In the genomic region with DNA sequence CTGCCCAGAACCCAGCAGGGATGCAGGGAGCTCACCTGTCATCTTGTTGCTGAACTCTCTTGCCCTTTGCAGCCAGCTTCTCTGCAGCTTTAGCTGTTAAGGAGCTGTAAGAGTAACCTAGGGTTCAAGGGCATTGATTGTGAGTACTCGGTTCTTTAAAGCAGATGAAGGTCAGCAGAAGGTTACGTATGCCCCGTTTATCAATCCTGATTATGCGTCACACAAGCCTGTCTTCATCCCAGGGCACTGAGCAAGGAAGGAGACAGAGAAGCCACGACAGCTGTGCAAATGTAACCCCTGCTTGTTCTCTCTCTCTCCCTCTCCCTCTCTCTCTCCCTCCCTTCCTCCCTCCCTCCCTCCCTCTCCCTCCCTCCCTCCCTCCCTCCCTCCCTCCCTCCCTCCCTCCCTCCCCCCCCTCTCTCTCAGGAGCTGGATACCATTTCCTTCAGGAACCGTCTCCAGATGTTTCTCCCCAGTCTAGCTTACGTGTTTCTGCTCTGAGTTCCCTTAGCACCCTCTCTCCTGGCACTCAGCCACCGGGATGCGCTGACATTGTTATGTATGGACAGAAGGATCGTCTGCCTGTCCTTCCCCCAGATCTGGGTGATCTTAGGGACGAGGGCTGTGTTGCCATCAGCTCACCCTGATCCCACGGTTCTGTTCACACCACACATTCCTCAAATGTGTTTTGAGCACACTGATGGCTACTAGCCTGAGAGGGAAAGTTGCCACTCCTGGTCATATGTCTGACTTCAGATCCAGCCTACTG, we compare ENCODE assay signal across 25 mouse cellular contexts. TPM values are rescaled to one million over a fixed set of nuclear protein-coding genes. Genes with fewer than 3 reads are reported as not detected.
A peak's percentile ranks its signal among the peaks of the same experiment; 100 is the strongest.
DNase-seq lines count a peak whose midpoint lies in the region; ATAC-seq and TF ChIP-seq lines count a peak whose summit lies in the region.
"Had no signal": no experiment of that assay in that cellular context is flagged by ENCODE, and none has a peak within 500 bp of the region (broad histone marks: within the 10 kb centered on the region; RNA-seq: fewer than 3 reads in every experiment).

No protein-coding gene starts in this region.

- H3K27me3 ChIP-seq in megakaryocyte, embryonic 14.5 days (replicated peaks), result peaks cover 63% of the 10 kb centered on the region
- H3K27me3 ChIP-seq: embryonic facial prominence, embryonic 13.5 days; forebrain, embryonic 13.5 days; heart, embryonic 15.5 days; hindbrain, embryonic 13.5 days had no signal

- no peaks in the 10 kb centered on the region for H3K9me3 ChIP-seq in megakaryocyte, embryonic 14.5 days
- H3K9me3 ChIP-seq: embryonic facial prominence, embryonic 13.5 days; forebrain, embryonic 13.5 days; heart, embryonic 15.5 days; hindbrain, embryonic 13.5 days had no signal

- WGBS in bone marrow, adult 2 months, result 35% methylated on average over 12 of the region's 12 CpGs

- TF ChIP-seq CTCF in bone marrow, adult 2 months (IDR thresholded peaks at IDR 0.05; ENCODE audit: control insufficient read depth, insufficient read depth, low read length), result no peak

- peaks cover 19% of the 10 kb centered on the region for H3K4me1 ChIP-seq in megakaryocyte, embryonic 14.5 days
- H3K4me1 ChIP-seq in bone marrow, adult 2 months (ENCODE audit: control insufficient read depth, insufficient read depth, low read length), result peaks cover 7% of the 10 kb centered on the region
- H3K4me1 ChIP-seq: embryonic facial prominence, embryonic 13.5 days; forebrain, embryonic 13.5 days; hindbrain, embryonic 13.5 days had no signal

- DNase-seq in adrenal gland, adult (ENCODE audit: inconsistent age in 2 of 2, low spot score in 1 of 2), result peak; percentile 64 to 82
- DNase-seq in adrenal gland, adult 18-20 months (ENCODE audit: low spot score in 2 of 2), result no peak
- peak; percentile 22 to 28 for DNase-seq in kidney, postnatal 4 days
- no peak for DNase-seq in kidney, postnatal 14 days
- DNase-seq in adipocyte (ENCODE audit: low spot score), result no peak
- DNase-seq: adrenal gland, postnatal 25 days; B cell, adult 2 months; cerebellum, adult 11-12 months; cerebellum, adult 9-10 months; cerebellum, postnatal 25 days; forebrain, postnatal 0 days; gastrocnemius, postnatal 14 days; heart, adult 2 months; heart, postnatal 14 days had no signal

- ATAC-seq in megakaryocyte, adult 5-6 weeks (ENCODE audit: poor library complexity, severe bottlenecking), result no peak
- ATAC-seq: activated CD4-positive, CD25-positive, alpha-beta regulatory T cell, adult 4 months had no signal

- no peak for TF ChIP-seq POLR2A in bone marrow, adult 2 months (IDR thresholded peaks at IDR 0.05; ENCODE audit: borderline replicate concordance, control insufficient read depth, low read depth, low read length)

- H3K27ac ChIP-seq in bone marrow, adult 2 months (ENCODE audit: control insufficient read depth, insufficient read depth, low read depth, low read length, poor library complexity), result peak overlapping the region; percentile 11
- H3K27ac ChIP-seq: embryonic facial prominence, embryonic 13.5 days; forebrain, embryonic 13.5 days; heart, adult 2 months; heart, embryonic 15.5 days; hindbrain, embryonic 13.5 days; hindbrain, postnatal 0 days had no signal

- H3K4me3 ChIP-seq in megakaryocyte, embryonic 14.5 days (replicated peaks), result peak overlapping the region; percentile 46
- no peak overlapping the region for H3K4me3 ChIP-seq in bone marrow, adult 2 months (replicated peaks; ENCODE audit: control insufficient read depth, low read depth, low read length)
- H3K4me3 ChIP-seq: embryonic facial prominence, embryonic 13.5 days; forebrain, embryonic 13.5 days; heart, adult 2 months; heart, embryonic 15.5 days; hindbrain, embryonic 13.5 days had no signal

- H3K36me3 ChIP-seq in megakaryocyte, embryonic 14.5 days (replicated peaks; ENCODE audit: low read length), result no peaks in the 10 kb centered on the region
- H3K36me3 ChIP-seq: embryonic facial prominence, embryonic 13.5 days; heart, embryonic 15.5 days; hindbrain, embryonic 13.5 days had no signal

RNA-seq across cellular contexts. Expression of a gene that starts 10.7 kb away (rescaled TPM):
- total RNA-seq in adrenal gland, adult 18-20 months (2021), result 1 to 10 TPM in 1 of 2 experiments, under 1 TPM in 1; 0.89 to 1.5 TPM
- 0.19 TPM in 1 of 2 replicates, not detected in the other for polyA plus RNA-seq in megakaryocyte, embryonic 14.5 days (2012; ENCODE audit: insufficient read depth, low replicate concordance)
- total RNA-seq in megakaryocyte, adult 5-6 weeks (2015), result not detected in 2 replicates
- total RNA-seq in megakaryocyte, adult 5-6 weeks (2017), result not detected in 2 replicates
- not detected in 2 replicates for polyA plus RNA-seq in bone marrow, adult 2 months (2011; ENCODE audit: insufficient read depth, insufficient read length, low replicate concordance, missing spikeins)
- total RNA-seq: hematopoietic stem cell, adult 5-6 weeks; MEL had no signal
- polyA plus RNA-seq: activated CD4-positive, CD25-positive, alpha-beta regulatory T cell, adult 4 months; embryonic facial prominence, embryonic 13.5 days; forebrain, embryonic 13.5 days; forebrain, postnatal 0 days; heart, adult 2 months; hindbrain, embryonic 13.5 days; hindbrain, postnatal 0 days had no signal

RNA-seq across cellular contexts. Expression of a gene that starts 37.6 kb away (rescaled TPM):
- total RNA-seq in adrenal gland, adult 18-20 months (2021), result 100 to 1,000 TPM in 1 of 2 experiments, 10 to 100 TPM in 1; 99.7 to 107 TPM
- polyA plus RNA-seq in megakaryocyte, embryonic 14.5 days (2012; ENCODE audit: insufficient read depth, low replicate concordance), result 14.2 TPM in 1 of 2 replicates, not detected in the other
- 0.13 and 1.8 TPM in 2 replicates for total RNA-seq in megakaryocyte, adult 5-6 weeks (2015)
- 0.15 and 1.2 TPM in 2 replicates for total RNA-seq in megakaryocyte, adult 5-6 weeks (2017)
- polyA plus RNA-seq in bone marrow, adult 2 months (2011; ENCODE audit: insufficient read depth, insufficient read length, low replicate concordance, missing spikeins), result 22.6 and 39.7 TPM in 2 replicates

Comparison
In these comparisons a context has a peak if more than half of its experiments do, and no peak if none do; other contexts are left out.
1. DNase-seq: peak in adrenal gland, adult (2 of 2) and kidney, postnatal 4 days (2 of 2); none in adrenal gland, adult 18-20 months (0 of 2), kidney, postnatal 14 days (single experiment) and adipocyte (single experiment).
2. RNA of a gene that starts 37.6 kb away (total RNA-seq): 99.7 to 107 TPM in adrenal gland, adult 18-20 months; 0.13 to 1.8 TPM in megakaryocyte, adult 5-6 weeks; every median in the first group is over 10 times any median in the second.